Mouse (Mus musculus): ENCODE measurements around the gene Cers6.

Gene Cers6

GRCm38 (mm10) chr2:68916299-68916698 lies 55.1 kb downstream of the Cers6 start:
- DNase-seq (ENCODE audit: low spot score): no peak

DNA sequence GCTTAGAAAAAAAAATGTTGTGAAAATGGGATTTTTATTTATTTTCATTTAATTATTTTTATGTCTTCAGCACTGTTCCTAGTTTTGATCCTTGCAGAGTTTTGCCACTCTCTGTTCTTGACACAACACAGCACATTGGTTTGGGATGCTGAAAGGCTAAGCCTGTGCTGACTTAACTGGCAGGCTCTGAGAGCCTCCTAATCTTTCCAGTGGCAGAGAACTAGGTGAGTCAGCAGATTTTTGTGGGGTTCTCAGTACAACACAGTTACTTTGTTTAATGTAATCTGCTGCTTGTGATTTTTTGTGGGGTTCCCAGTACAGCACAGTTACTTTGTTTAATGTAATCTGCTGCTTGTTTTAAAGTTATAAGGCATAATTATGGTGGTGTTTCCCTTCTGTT lies 55.8 kb downstream of the Cers6 start:
- DNase-seq (ENCODE audit: low spot score): no peak

DNA sequence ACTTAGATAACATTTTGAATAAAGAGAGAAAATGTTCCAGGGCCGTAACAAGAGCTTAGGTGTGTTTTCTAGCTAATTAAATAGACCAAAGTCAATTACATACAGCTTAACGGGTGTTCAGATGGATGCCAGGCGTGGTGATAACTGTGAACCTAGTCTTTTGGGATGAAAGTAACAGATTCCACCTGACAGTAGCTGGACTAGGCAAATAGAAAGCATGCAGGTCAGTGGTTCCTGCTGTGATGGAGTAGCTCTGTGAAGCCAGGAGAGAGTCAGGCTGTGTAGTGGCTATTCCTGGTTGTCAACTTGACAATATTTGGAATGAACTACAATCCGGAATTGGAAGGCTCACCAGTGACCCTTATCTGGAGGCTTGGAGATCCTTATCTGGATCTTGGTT lies 56.3 kb downstream of the Cers6 start:
- no peak for DNase-seq (ENCODE audit: low spot score)

- DNase-seq (ENCODE audit: low spot score): no peak
These were observed 63.1 kb downstream of the Cers6 start for GRCm38 (mm10) chr2:68924344-68924743.

- DNase-seq (ENCODE audit: low spot score): no peak
These were observed 64.3 kb downstream of the Cers6 start for GRCm38 (mm10) chr2:68925542-68925941.

- DNase-seq (ENCODE audit: low spot score): peak; percentile 21
These were observed 65.9 kb downstream of the Cers6 start for GRCm38 (mm10) chr2:68926913-68927790.

DNA sequence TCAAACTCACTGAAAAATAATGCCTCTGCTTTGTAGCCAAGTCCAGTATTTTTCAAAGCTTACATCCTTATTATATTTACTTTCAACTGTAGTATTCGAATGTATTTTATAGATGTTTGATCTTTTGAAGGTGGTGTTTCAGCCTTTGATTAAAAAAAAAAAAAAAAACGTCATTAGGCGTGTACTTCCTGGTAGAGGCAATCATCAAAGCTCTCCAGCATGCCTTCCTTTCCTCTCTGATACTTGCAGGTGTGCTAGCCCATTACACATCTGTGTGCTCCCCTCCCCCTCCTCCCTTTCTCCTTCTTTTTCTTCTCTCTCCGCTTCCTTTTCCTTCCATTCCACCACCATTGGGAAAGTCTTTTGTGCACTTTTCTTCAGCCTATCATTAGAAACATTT lies 71.0 kb downstream of the Cers6 start:
- DNase-seq (ENCODE audit: low spot score): no peak

- DNase-seq (ENCODE audit: low spot score): peak; percentile 55
These were observed 71.4 kb downstream of the Cers6 start for GRCm38 (mm10) chr2:68932656-68933055.

DNA sequence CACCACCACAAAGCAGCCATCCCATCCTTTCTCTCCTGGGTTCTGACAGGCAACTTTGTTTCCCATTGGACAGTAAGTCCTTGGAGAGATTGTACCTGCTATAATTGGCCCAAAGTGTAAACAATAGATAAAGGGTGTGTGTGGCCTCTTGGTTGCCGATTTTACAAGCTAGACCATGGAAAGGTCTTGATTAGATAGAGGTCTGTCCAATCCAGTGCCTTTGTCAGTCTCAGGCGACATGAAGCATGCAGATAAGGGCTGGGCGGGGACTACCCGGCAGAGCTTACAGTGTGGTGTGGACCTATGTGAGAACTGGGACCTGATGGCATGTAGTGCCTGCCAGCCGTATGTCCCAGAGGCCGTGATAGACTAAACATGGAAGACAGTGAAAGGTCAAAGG lies 73.4 kb downstream of the Cers6 start:
- peak; percentile 50 for DNase-seq (ENCODE audit: low spot score)

GRCm38 (mm10) chr2:68935721-68936294 lies 74.6 kb downstream of the Cers6 start:
- no peak for DNase-seq (ENCODE audit: low spot score)

DNA sequence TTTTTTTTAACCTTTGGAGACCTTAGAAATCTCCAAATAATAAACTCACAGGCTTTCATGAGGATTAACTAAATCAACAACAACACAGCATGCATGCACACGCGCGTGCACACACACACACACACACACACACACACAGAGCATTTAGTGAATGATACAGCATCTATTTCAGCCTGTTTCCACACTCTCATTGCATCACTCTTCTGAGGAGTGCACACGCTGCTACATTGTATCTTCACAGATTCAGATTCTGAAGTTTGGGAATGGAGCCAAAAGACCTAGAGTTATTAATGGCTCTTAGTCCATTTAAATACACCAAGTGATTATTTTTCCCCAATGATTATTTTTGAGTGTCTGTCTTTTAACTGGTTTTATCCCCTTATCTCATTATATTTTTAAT lies 75.5 kb downstream of the Cers6 start:
- no peak for DNase-seq (ENCODE audit: low spot score)

DNA sequence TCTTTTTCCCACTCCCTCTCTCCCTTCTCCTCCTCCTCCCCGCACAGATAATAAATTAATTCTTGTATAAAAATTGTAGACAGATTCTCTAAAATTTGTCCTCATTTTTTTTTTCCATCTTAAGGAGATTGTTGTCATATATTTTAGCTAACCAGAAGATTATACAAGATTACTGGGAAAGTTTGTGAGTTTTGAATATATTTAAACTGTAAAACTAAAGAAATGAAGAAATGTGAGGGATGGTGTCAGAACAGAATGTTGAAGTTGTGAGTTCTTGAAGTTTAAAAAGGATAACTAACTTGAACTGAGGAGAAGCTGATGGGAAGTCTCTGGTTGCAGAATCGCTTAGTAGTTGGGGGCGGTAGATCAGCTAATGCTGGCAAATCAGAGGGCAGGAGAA lies 76.6 kb downstream of the Cers6 start:
- DNase-seq (ENCODE audit: low spot score): no peak

GRCm38 (mm10) chr2:68944898-68945297 lies 83.7 kb downstream of the Cers6 start:
- DNase-seq (ENCODE audit: low spot score): no peak

DNA sequence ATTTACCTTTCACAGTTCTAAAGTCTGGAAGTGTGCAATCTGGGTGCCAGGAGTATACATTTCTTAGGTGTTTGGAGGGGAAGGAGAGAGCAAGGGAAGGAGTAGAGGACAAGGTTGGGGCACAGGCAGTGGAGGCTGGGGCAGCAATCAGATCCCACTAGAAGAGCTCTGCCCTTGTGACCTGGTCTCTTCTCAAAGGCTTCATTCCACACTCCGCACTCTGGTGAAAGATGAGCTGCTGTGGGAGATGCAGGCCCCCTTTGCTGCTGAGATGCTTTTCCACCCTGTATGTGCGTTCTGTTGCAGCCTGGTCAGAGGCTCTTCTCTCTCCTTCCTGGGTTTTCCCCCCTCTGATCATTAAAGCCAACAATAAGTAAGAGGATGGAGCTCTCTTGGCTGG lies 84.7 kb downstream of the Cers6 start:
- no peak for DNase-seq (ENCODE audit: low spot score)

GRCm38 (mm10) chr2:68946819-68947218 lies 85.6 kb downstream of the Cers6 start:
- DNase-seq (ENCODE audit: low spot score): peak; percentile 23

- DNase-seq (ENCODE audit: low spot score): no peak
These were observed 87.9 kb downstream of the Cers6 start for GRCm38 (mm10) chr2:68949137-68949536.

- no peak for DNase-seq (ENCODE audit: low spot score)
These were observed 88.5 kb downstream of the Cers6 start for GRCm38 (mm10) chr2:68949728-68950127.

DNA sequence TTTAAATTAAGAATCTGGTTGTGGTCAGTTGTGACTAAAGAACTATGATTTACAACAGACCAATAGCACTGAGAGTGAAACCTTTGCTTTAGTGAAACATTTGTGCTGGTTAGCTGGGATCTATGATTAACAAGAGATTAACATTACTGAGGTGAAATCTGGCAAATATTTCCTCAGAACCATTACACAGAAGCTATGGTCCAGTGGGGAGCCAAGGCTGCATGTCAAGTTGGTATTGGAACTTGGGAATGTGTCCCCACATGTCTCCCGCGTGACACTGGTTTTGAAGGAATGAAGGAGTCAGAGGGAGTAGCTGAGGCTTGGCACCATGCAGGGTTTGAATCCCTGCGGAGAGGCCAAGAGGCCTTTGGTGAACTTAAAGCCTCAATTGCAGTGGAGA lies 90.5 kb downstream of the Cers6 start:
- DNase-seq (ENCODE audit: low spot score): no peak

- no peak for DNase-seq (ENCODE audit: low spot score)
These were observed 92.4 kb downstream of the Cers6 start for GRCm38 (mm10) chr2:68953688-68954087.

DNA sequence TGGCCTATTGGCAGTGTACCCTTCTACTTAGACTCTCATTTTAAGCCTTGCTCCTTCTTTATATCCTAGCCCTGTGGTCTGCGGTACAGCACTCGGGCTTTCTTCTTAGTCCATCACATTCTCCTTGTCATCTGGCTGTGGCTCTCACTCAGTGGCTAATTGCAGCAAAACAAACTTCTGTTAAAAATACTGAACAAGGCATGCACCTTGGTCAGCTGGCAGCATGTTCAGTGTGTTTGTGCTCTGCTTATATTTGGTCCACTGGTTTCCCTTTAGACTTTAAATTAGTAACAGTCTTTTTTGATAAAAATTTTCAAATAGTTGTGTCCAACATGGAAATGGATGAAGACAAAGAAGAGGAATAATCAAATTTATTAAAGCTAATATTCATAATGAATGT lies 94.3 kb downstream of the Cers6 start:
- no peak for DNase-seq (ENCODE audit: low spot score)

GRCm38 (mm10) chr2:68956146-68956545 lies 94.9 kb downstream of the Cers6 start:
- DNase-seq (ENCODE audit: low spot score): no peak

GRCm38 (mm10) chr2:68957831-68958230 lies 96.6 kb downstream of the Cers6 start:
- no peak for DNase-seq (ENCODE audit: low spot score)

- no peak for DNase-seq (ENCODE audit: low spot score)
These were observed 98.3 kb downstream of the Cers6 start for GRCm38 (mm10) chr2:68959573-68959972.

DNA sequence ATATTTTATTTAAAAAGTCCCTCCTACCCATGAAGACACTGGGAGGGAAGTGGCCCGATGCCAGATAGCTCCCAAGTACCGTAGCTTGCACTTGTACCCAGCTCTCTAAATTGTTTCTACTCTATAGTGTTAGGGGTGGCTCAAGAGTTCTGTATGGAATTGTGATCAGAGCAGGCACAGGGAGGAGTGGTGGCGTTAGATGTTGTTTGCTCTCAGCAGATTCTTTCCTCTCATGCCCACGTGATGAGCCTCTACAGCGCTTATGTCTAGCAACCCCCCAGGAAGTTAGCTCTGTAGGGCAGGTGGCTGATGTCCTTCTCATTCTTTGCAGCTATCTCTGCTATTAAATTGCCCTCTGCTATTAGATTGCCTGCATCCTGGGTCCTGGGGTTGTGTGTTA lies 98.8 kb downstream of the Cers6 start:
- no peak for DNase-seq (ENCODE audit: low spot score)
